Mouse (Mus musculus): ENCODE results near the gene Gpd2. TPM values are rescaled to one million over a fixed set of nuclear protein-coding genes. Genes with fewer than 3 reads are reported as not detected.
A peak's percentile ranks its signal among the peaks of the same experiment; 100 is the strongest.

Gene Gpd2
- total and polyA plus RNA-seq, 3 experiments, result 15.7 to 20.4 (median 16.7) TPM

- Histone ChIP-seq H3K27ac (ENCODE audit: insufficient read depth, low read depth) (no peak overlapping the region), H3K79me2 (replicated peaks; ENCODE audit: control insufficient read depth, extremely low read depth, insufficient read depth, poor library complexity, severe bottlenecking) (no peaks in the 10 kb centered on the region), H3K9me3 (replicated peaks; ENCODE audit: low read length) (no peaks in the 10 kb centered on the region), H3K9ac (ENCODE audit: insufficient read depth, low read depth) (no peak overlapping the region), H3K36me3 (replicated peaks in 1 of 2; ENCODE audit: control insufficient read depth in 1 of 2, insufficient read depth in 1 of 2, low read length in 1 of 2) (no peaks in the 10 kb centered on the region), H3K4me3 (replicated peaks in 1 of 3; ENCODE audit: low read depth in 2 of 3, low read length in 2 of 3, poor library complexity in 1 of 3) (no peak overlapping the region), H3K4me1 (ENCODE audit: control insufficient read depth in 1 of 2, insufficient read depth in 2 of 2) (peaks cover 0 to 9% of the 10 kb centered on the region in 2 experiments; a peak in 1 of 4 replicates), H3K4me2 (ENCODE audit: insufficient read depth, low read depth, poor library complexity, severe bottlenecking) (no peak overlapping the region), H3K27me3 (replicated peaks) (no peaks in the 10 kb centered on the region)
- peak; percentile 49; the same call in 1 of the 2 replicates for TF ChIP-seq EP300 (IDR thresholded peaks at IDR 0.05; ENCODE audit: low read length)
- peak; percentile 64; the same call in 1 of the 2 replicates for TF ChIP-seq IRF4 (IDR thresholded peaks at IDR 0.05; ENCODE audit: low read depth, low read length)
- 0 out of 2 replicates have a peak, but pooled peaks have one; percentile 11 for TF ChIP-seq BHLHE40 (IDR thresholded peaks at IDR 0.05; ENCODE audit: low read depth, low read length)
- TF ChIP-seq SIN3A (IDR thresholded peaks at IDR 0.05; ENCODE audit: low read length), result no peak
- TF ChIP-seq TCF12 (IDR thresholded peaks at IDR 0.05; ENCODE audit: low read depth, low read length), result no peak
- no peak for DNase-seq (ENCODE audit: extremely low read depth)
- dilution Hi-C loops (cut with MboI; ENCODE audit: extremely low pct_ligation_motif_present, extremely low pct_unique_long_range_greater_than_20kb, low sequenced_read_pairs), result no loop called here
- in situ Hi-C loops (cut with MboI; ENCODE audit: low pct_ligation_motif_present, low pct_unique_long_range_greater_than_20kb, low sequenced_read_pairs), result no loop called here
Measured at GRCm38 (mm10) chr2:57384625-57385024, 147.2 kb downstream of the Gpd2 start.

- Histone ChIP-seq H3K27ac (ENCODE audit: insufficient read depth, low read depth) (no peak overlapping the region), H3K27me3 (replicated peaks) (no peaks in the 10 kb centered on the region), H3K9me3 (replicated peaks; ENCODE audit: low read length) (peaks cover 2% of the 10 kb centered on the region), H3K36me3 (replicated peaks in 1 of 2; ENCODE audit: control insufficient read depth in 1 of 2, insufficient read depth in 1 of 2, low read length in 1 of 2) (no peaks in the 10 kb centered on the region), H3K9ac (ENCODE audit: insufficient read depth, low read depth) (no peak overlapping the region), H3K79me2 (replicated peaks; ENCODE audit: control insufficient read depth, extremely low read depth, insufficient read depth, poor library complexity, severe bottlenecking) (no peaks in the 10 kb centered on the region), H3K4me3 (replicated peaks in 1 of 3; ENCODE audit: low read depth in 2 of 3, low read length in 2 of 3, poor library complexity in 1 of 3) (no peak overlapping the region), H3K4me1 (ENCODE audit: control insufficient read depth in 1 of 2, insufficient read depth in 2 of 2) (peaks cover 0 to 9% of the 10 kb centered on the region in 2 experiments; a peak in 1 of 4 replicates), H3K4me2 (ENCODE audit: insufficient read depth, low read depth, poor library complexity, severe bottlenecking) (no peak overlapping the region)
- in situ Hi-C loops (cut with MboI; ENCODE audit: low pct_ligation_motif_present, low pct_unique_long_range_greater_than_20kb, low sequenced_read_pairs), result no loop called here
- no peak for DNase-seq (ENCODE audit: extremely low read depth)
- TF ChIP-seq MAFK (IDR thresholded peaks at IDR 0.05; ENCODE audit: insufficient replicate concordance, low read length) (no peak), SIN3A (IDR thresholded peaks at IDR 0.05; ENCODE audit: low read length) (no peak), MXI1 (IDR thresholded peaks at IDR 0.05; ENCODE audit: low read depth, low read length) (no peak), JUN (IDR thresholded peaks at IDR 0.05; ENCODE audit: insufficient read depth, low read depth, low read length) (no peak), KAT2A (IDR thresholded peaks at IDR 0.05; ENCODE audit: insufficient replicate concordance, low read length) (no peak), ELF1 (IDR thresholded peaks at IDR 0.05; ENCODE audit: low read depth, low read length) (no peak), ZC3H11A (IDR thresholded peaks at IDR 0.05; ENCODE audit: low read depth, low read length) (no peak), CHD1 (IDR thresholded peaks at IDR 0.05; ENCODE audit: low read depth, low read length) (no peak), CTCF (conservative IDR thresholded peaks at IDR 0.05 in 1 of 2, IDR thresholded peaks at IDR 0.05 in 1 of 2; ENCODE audit: low read depth in 2 of 2, low read length in 2 of 2) (no peak), CHD2 (IDR thresholded peaks at IDR 0.05; ENCODE audit: low read length) (no peak), USF1 (IDR thresholded peaks at IDR 0.05; ENCODE audit: low read depth, low read length) (no peak), RCOR1 (conservative IDR thresholded peaks at IDR 0.05; ENCODE audit: low read depth, low read length) (no peak), USF2 (conservative IDR thresholded peaks at IDR 0.05; ENCODE audit: low read depth, low read length) (no peak), E2F4 (IDR thresholded peaks at IDR 0.05; ENCODE audit: insufficient replicate concordance, low read depth, low read length) (no peak), POLR2AphosphoS2 (IDR thresholded peaks at IDR 0.05; ENCODE audit: low read depth, low read length) (no peak), EP300 (IDR thresholded peaks at IDR 0.05; ENCODE audit: low read length) (no peak), ETS1 (conservative IDR thresholded peaks at IDR 0.05; ENCODE audit: low read depth, low read length) (no peak)
- dilution Hi-C loops (cut with MboI; ENCODE audit: extremely low pct_ligation_motif_present, extremely low pct_unique_long_range_greater_than_20kb, low sequenced_read_pairs), result no loop called here
Measured at GRCm38 (mm10) chr2:57387816-57388215, 150.4 kb downstream of the Gpd2 start.
